Mouse (Mus musculus) neural tube, embryonic 15.5 days (tissue): ENCODE measurements at regions not wholly inside any gene's neighbourhood (a gene's known extent, or its start where the extent isn't known, plus 50 kb on each side); places are given as distances from the start of the nearest gene placed in this dataset.
A peak's percentile ranks its signal among the peaks of the same experiment; 100 is the strongest.

Experiments used
- ATAC-seq: fragments of 200-750 bp; cut with Nextera tagmentation; 2 replicates; pipeline ENCODE4 v1.8.0; 2017; ENCODE audit warnings: mild to moderate bottlenecking, moderate TSS enrichment, moderate library complexity; ENCODE audit not compliant: low FRiP score
- H3K27ac ChIP-seq: fragments of 300-500 bp; sonication (generic); replicated peaks from 2 replicates; pipeline ENCODE4 v1.5.1; 2015; ENCODE audit warnings: mild to moderate bottlenecking, inconsistent platforms
- H3K27me3 ChIP-seq: fragments of 300-500 bp; sonication (generic); replicated peaks from 2 replicates; pipeline ENCODE4 v1.6.1; 2015; ENCODE audit warnings: inconsistent platforms
- H3K36me3 ChIP-seq: fragments of 300-500 bp; sonication (generic); 2 replicates; pipeline ENCODE4 v1.6.1; 2015; ENCODE audit warnings: inconsistent platforms
- H3K4me1 ChIP-seq: fragments of 300-500 bp; sonication (generic); 2 replicates; pipeline ENCODE4 v1.6.1; 2015; ENCODE audit warnings: inconsistent platforms
- H3K4me2 ChIP-seq: fragments of 300-500 bp; sonication (generic); 2 replicates; pipeline ENCODE4 v1.6.1; 2015; ENCODE audit warnings: inconsistent platforms, mild to moderate bottlenecking, moderate library complexity
- H3K4me3 ChIP-seq: fragments of 300-500 bp; sonication (generic); replicated peaks from 2 replicates; pipeline ENCODE4 v1.5.1; 2015; ENCODE audit warnings: mild to moderate bottlenecking, inconsistent platforms
- H3K9ac ChIP-seq: fragments of 300-500 bp; sonication (generic); replicated peaks from 2 replicates; pipeline ENCODE4 v1.6.1; 2015; ENCODE audit warnings: mild to moderate bottlenecking, inconsistent platforms
- H3K9me3 ChIP-seq: fragments of 300-500 bp; sonication (generic); replicated peaks from 2 replicates; pipeline ENCODE4 v1.6.1; 2016; ENCODE audit warnings: inconsistent platforms
- WGBS: fragments of 180-500 bp; shearing (Covaris S2); methylation state at CpG from one replicate; pipeline ENCODE4 v1.1.7; 2015; ENCODE audit warnings: mixed read lengths; 5-methylcytosine and 5-hydroxymethylcytosine counted together

- peak; percentile 89 for ATAC-seq
- no peak overlapping the region for H3K4me3 ChIP-seq
- no peak overlapping the region for H3K27ac ChIP-seq
- H3K27me3 ChIP-seq, result no peaks in the 10 kb centered on the region
- H3K9ac ChIP-seq, result no peak overlapping the region
- H3K4me1 ChIP-seq, result peaks cover 3% of the 10 kb centered on the region; the same call in 1 of the 2 replicates
- 60% methylated on average over 3 of the region's 3 CpGs for WGBS
- H3K9me3 ChIP-seq, result no peaks in the 10 kb centered on the region
- no peak overlapping the region for H3K4me2 ChIP-seq
- H3K36me3 ChIP-seq, result no peaks in the 10 kb centered on the region
Observed at GRCm38 (mm10) chr1:30751138-30751907, 122.4 kb downstream of the Phf3 start.

- Histone ChIP-seq H3K9me3 (no peaks in the 10 kb centered on the region), H3K4me3 (no peak overlapping the region), H3K27me3 (no peaks in the 10 kb centered on the region), H3K27ac (no peak overlapping the region), H3K4me2 (no peak overlapping the region), H3K4me1 (no peaks in the 10 kb centered on the region), H3K36me3 (no peaks in the 10 kb centered on the region), H3K9ac (no peak overlapping the region)
- no peak for ATAC-seq
Observed at GRCm38 (mm10) chr1:30741955-30742354, 131.8 kb downstream of the Phf3 start.

GRCm38 (mm10) chr1:30740831-30741230 is 132.9 kb downstream of the Phf3 start:
- H3K9ac ChIP-seq, result no peak overlapping the region
- no peak overlapping the region for H3K4me3 ChIP-seq
- no peaks in the 10 kb centered on the region for H3K36me3 ChIP-seq
- peak; percentile 61; the same call in 1 of the 2 replicates for ATAC-seq
- H3K4me1 ChIP-seq, result no peaks in the 10 kb centered on the region
- WGBS, result 68% methylated on average over 3 of the region's 3 CpGs
- no peak overlapping the region for H3K4me2 ChIP-seq
- no peaks in the 10 kb centered on the region for H3K9me3 ChIP-seq
- no peaks in the 10 kb centered on the region for H3K27me3 ChIP-seq
- H3K27ac ChIP-seq, result no peak overlapping the region

GRCm38 (mm10) chr1:30721519-30721918 is 152.2 kb downstream of the Phf3 start:
- Histone ChIP-seq H3K27me3 (no peaks in the 10 kb centered on the region), H3K4me3 (no peak overlapping the region), H3K9me3 (no peaks in the 10 kb centered on the region), H3K36me3 (no peaks in the 10 kb centered on the region), H3K4me1 (no peaks in the 10 kb centered on the region), H3K9ac (no peak overlapping the region), H3K4me2 (no peak overlapping the region), H3K27ac (no peak overlapping the region)
- ATAC-seq, result no peak
- WGBS, result 69% methylated on average over 2 of the region's 2 CpGs

- no peaks in the 10 kb centered on the region for H3K27me3 ChIP-seq
- no peaks in the 10 kb centered on the region for H3K36me3 ChIP-seq
- WGBS, result 96% methylated on average over 2 of the region's 2 CpGs
- no peaks in the 10 kb centered on the region for H3K9me3 ChIP-seq
- H3K4me3 ChIP-seq, result no peak overlapping the region
- no peak overlapping the region for H3K9ac ChIP-seq
- H3K27ac ChIP-seq, result no peak overlapping the region
- H3K4me2 ChIP-seq, result no peak overlapping the region
- no peaks in the 10 kb centered on the region for H3K4me1 ChIP-seq
- ATAC-seq, result no peak
Observed at GRCm38 (mm10) chr1:30720829-30721228, 152.9 kb downstream of the Phf3 start.

- Histone ChIP-seq H3K27ac (no peak overlapping the region), H3K4me1 (no peaks in the 10 kb centered on the region), H3K4me2 (no peak overlapping the region), H3K27me3 (no peaks in the 10 kb centered on the region), H3K36me3 (no peaks in the 10 kb centered on the region), H3K9ac (no peak overlapping the region), H3K9me3 (no peaks in the 10 kb centered on the region), H3K4me3 (no peak overlapping the region)
- no peak for ATAC-seq
- WGBS, result 78% methylated on average over 5 of the region's 5 CpGs
Observed at GRCm38 (mm10) chr1:30718578-30718977, 155.1 kb downstream of the Phf3 start.

- Histone ChIP-seq H3K9ac (no peak overlapping the region), H3K4me3 (no peak overlapping the region), H3K27me3 (no peaks in the 10 kb centered on the region), H3K9me3 (no peaks in the 10 kb centered on the region), H3K36me3 (no peaks in the 10 kb centered on the region), H3K4me2 (no peak overlapping the region), H3K27ac (no peak overlapping the region), H3K4me1 (no peaks in the 10 kb centered on the region)
- 6% methylated on average over 1 of the region's 1 CpGs for WGBS
- ATAC-seq, result no peak
Observed at GRCm38 (mm10) chr1:30716346-30716745, 157.4 kb downstream of the Phf3 start.

- WGBS, result 54% methylated on average over 3 of the region's 3 CpGs
Observed at GRCm38 (mm10) chr1:30701116-30701515, 172.6 kb downstream of the Phf3 start.

GRCm38 (mm10) chr1:30700399-30701081 is 173.2 kb downstream of the Phf3 start:
- no peaks in the 10 kb centered on the region for H3K4me1 ChIP-seq
- peak; percentile 90 for ATAC-seq

More at GRCm38 (mm10) chr1:30701116-30701515, 172.6 kb downstream of the Phf3 start:
- H3K4me2 ChIP-seq, result no peak overlapping the region
- ATAC-seq, result no peak; the same call in 1 of the 2 replicates
- H3K27ac ChIP-seq, result no peak overlapping the region
- H3K4me3 ChIP-seq, result no peak overlapping the region
- H3K27me3 ChIP-seq, result no peaks in the 10 kb centered on the region
- H3K9ac ChIP-seq, result no peak overlapping the region
- H3K36me3 ChIP-seq, result no peaks in the 10 kb centered on the region
- no peaks in the 10 kb centered on the region for H3K4me1 ChIP-seq
- H3K9me3 ChIP-seq, result no peaks in the 10 kb centered on the region

GRCm38 (mm10) chr1:30696342-30696741 is 177.4 kb downstream of the Phf3 start:
- no peak for ATAC-seq
- Histone ChIP-seq H3K9me3 (no peaks in the 10 kb centered on the region), H3K27me3 (no peaks in the 10 kb centered on the region), H3K4me2 (no peak overlapping the region), H3K36me3 (no peaks in the 10 kb centered on the region), H3K4me1 (no peaks in the 10 kb centered on the region), H3K27ac (no peak overlapping the region), H3K4me3 (no peak overlapping the region), H3K9ac (no peak overlapping the region)

More at GRCm38 (mm10) chr1:30700399-30701081, 173.2 kb downstream of the Phf3 start:
- H3K4me2 ChIP-seq, result no peak overlapping the region
- H3K9me3 ChIP-seq, result no peaks in the 10 kb centered on the region
- H3K27ac ChIP-seq, result no peak overlapping the region
- no peaks in the 10 kb centered on the region for H3K27me3 ChIP-seq
- no peak overlapping the region for H3K9ac ChIP-seq
- 35% methylated on average over 10 of the region's 10 CpGs for WGBS
- H3K36me3 ChIP-seq, result no peaks in the 10 kb centered on the region
- no peak overlapping the region for H3K4me3 ChIP-seq

- 95% methylated on average over 3 of the region's 3 CpGs for WGBS
- Histone ChIP-seq H3K4me2 (no peak overlapping the region), H3K36me3 (no peaks in the 10 kb centered on the region), H3K4me1 (no peaks in the 10 kb centered on the region), H3K9ac (no peak overlapping the region), H3K4me3 (no peak overlapping the region), H3K9me3 (no peaks in the 10 kb centered on the region), H3K27me3 (no peaks in the 10 kb centered on the region), H3K27ac (no peak overlapping the region)
- ATAC-seq, result no peak
Observed at GRCm38 (mm10) chr1:30685318-30685717, 188.4 kb downstream of the Phf3 start.

- Histone ChIP-seq H3K4me3 (no peak overlapping the region), H3K9ac (no peak overlapping the region), H3K27me3 (no peaks in the 10 kb centered on the region), H3K4me2 (no peak overlapping the region), H3K9me3 (no peaks in the 10 kb centered on the region), H3K4me1 (no peaks in the 10 kb centered on the region), H3K27ac (no peak overlapping the region), H3K36me3 (no peaks in the 10 kb centered on the region)
- WGBS, result 67% methylated on average over 2 of the region's 2 CpGs
- no peak for ATAC-seq
Observed at GRCm38 (mm10) chr1:30683889-30684288, 189.8 kb downstream of the Phf3 start.
